Mouse (Mus musculus) naive thymus-derived CD4-positive, alpha-beta T cell, adult 5 months (primary cell): ENCODE measurements around the gene Sardh. TPM values are rescaled to one million over a fixed set of nuclear protein-coding genes. Genes with fewer than 3 reads are reported as not detected.

Experiments used
- polyA plus RNA-seq: library from polyadenylated mRNA; unstranded; fragments of 100-300 nt; shearing (Covaris generic); gene quantifications from one replicate; pipeline ENCODE4 v1.2.1, GENCODE M21; 2017

Gene Sardh
- 0.12 TPM for polyA plus RNA-seq

DNA sequence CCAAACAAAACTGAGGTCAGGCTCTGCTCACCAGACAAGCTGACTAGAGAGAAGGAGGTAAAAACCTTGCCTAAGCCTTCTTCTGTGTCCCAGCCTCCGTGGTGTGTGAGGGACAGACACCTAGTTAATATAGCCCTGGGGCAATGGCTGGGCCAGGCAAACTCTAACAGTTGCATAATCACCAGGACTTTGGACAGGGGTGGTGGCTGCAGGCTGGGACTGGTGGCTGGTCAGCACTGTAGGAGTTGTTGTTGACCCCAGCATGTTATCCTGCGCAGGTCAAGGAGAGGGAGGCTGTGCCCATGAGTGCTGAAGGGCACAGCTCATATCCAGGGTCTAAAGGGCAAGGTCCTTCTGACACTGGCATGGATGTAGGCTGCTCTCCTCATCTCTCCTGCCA, at the start of gene Sardh:
TSS of gene Sardh (minus strand) at position 127 of the 400 bp plus-strand sequence.

GRCm38 (mm10) chr2:27164796-27165590, 83.1 kb downstream of the Sardh start, which contains the start of gene Dbh:
Gene Dbh (plus strand): TSS chr2:27165233.

GRCm38 (mm10) chr2:27141950-27142693, 106.0 kb downstream of the Sardh start, which contains the start of gene Fam163b:
Gene Fam163b (minus strand): TSS chr2:27142491.

Other genes with a start within 250 kb of the Sardh start
- gene Cacfd1, start 238.4 kb downstream of the Sardh start, polyA plus RNA-seq, result 25.2 TPM
- not detected for gene Slc2a6, start 220.3 kb downstream of the Sardh start, polyA plus RNA-seq
- gene Mymk, start 176.2 kb downstream of the Sardh start, polyA plus RNA-seq, result not detected
- gene Adamtsl2, start 169.0 kb downstream of the Sardh start, polyA plus RNA-seq, result 0.09 TPM
- gene Fam163b, start 105.8 kb downstream of the Sardh start, polyA plus RNA-seq, result not detected
- gene Dbh, start 83.1 kb downstream of the Sardh start, polyA plus RNA-seq, result not detected
- gene Vav2, start 178.7 kb upstream of the Sardh start, polyA plus RNA-seq, result 5.1 TPM
- not detected for gene Brd3os, start 194.0 kb upstream of the Sardh start, polyA plus RNA-seq